Mouse (Mus musculus): ENCODE measurements around the gene Fancc. TPM values are rescaled to one million over a fixed set of nuclear protein-coding genes. Genes with fewer than 3 reads are reported as not detected.

Gene Fancc
- polyA plus RNA-seq, 1 experiment: 9.7 TPM

- TF ChIP-seq CTCF (IDR thresholded peaks at IDR 0.05; ENCODE audit: control insufficient read depth, insufficient read depth, insufficient replicate concordance, low read depth, low read length): no peak
- TF ChIP-seq POLR2A (IDR thresholded peaks at IDR 0.05; ENCODE audit: control insufficient read depth, low read depth, low read length): no peak
- Histone ChIP-seq H3K27me3 (ENCODE audit: control insufficient read depth, insufficient read depth, low read length) (no peaks in the 10 kb centered on the region), H3K27ac (ENCODE audit: control insufficient read depth, insufficient read depth, low read depth, low read length) (no peak overlapping the region), H3K36me3 (ENCODE audit: control insufficient read depth, insufficient read depth, low read length) (no peaks in the 10 kb centered on the region), H3K4me3 (ENCODE audit: control insufficient read depth, low read depth, low read length) (no peak overlapping the region), H3K4me1 (ENCODE audit: control insufficient read depth, insufficient read depth, low read length) (no peaks in the 10 kb centered on the region; the same call in 1 of the 2 replicates)
Observed at GRCm38 (mm10) chr13:63245218-63245617, 251.9 kb downstream of the Fancc start.

- no peak overlapping the region for H3K4me3 ChIP-seq (ENCODE audit: control insufficient read depth, low read depth, low read length)
Observed at GRCm38 (mm10) chr13:63244425-63244824, 252.7 kb downstream of the Fancc start.

GRCm38 (mm10) chr13:63243586-63243985 lies 253.5 kb downstream of the Fancc start:
- H3K36me3 ChIP-seq (ENCODE audit: control insufficient read depth, insufficient read depth, low read length): no peaks in the 10 kb centered on the region
- TF ChIP-seq POLR2A (IDR thresholded peaks at IDR 0.05; ENCODE audit: control insufficient read depth, low read depth, low read length): no peak
- no peak for TF ChIP-seq CTCF (IDR thresholded peaks at IDR 0.05; ENCODE audit: control insufficient read depth, insufficient read depth, insufficient replicate concordance, low read depth, low read length)
- H3K4me1 ChIP-seq (ENCODE audit: control insufficient read depth, insufficient read depth, low read length): peaks cover 3% of the 10 kb centered on the region; the same call in 1 of the 2 replicates
- H3K4me3 ChIP-seq (ENCODE audit: control insufficient read depth, low read depth, low read length): no peak overlapping the region
- H3K27me3 ChIP-seq (ENCODE audit: control insufficient read depth, insufficient read depth, low read length): no peaks in the 10 kb centered on the region
- H3K27ac ChIP-seq (ENCODE audit: control insufficient read depth, insufficient read depth, low read depth, low read length): no peak overlapping the region

More at GRCm38 (mm10) chr13:63244425-63244824, 252.7 kb downstream of the Fancc start:
- H3K27ac ChIP-seq (ENCODE audit: control insufficient read depth, insufficient read depth, low read depth, low read length): no peak overlapping the region
- H3K4me1 ChIP-seq (ENCODE audit: control insufficient read depth, insufficient read depth, low read length): peaks cover 2% of the 10 kb centered on the region; the same call in 1 of the 2 replicates
- TF ChIP-seq CTCF (IDR thresholded peaks at IDR 0.05; ENCODE audit: control insufficient read depth, insufficient read depth, insufficient replicate concordance, low read depth, low read length): no peak
- no peaks in the 10 kb centered on the region for H3K36me3 ChIP-seq (ENCODE audit: control insufficient read depth, insufficient read depth, low read length)
- H3K27me3 ChIP-seq (ENCODE audit: control insufficient read depth, insufficient read depth, low read length): no peaks in the 10 kb centered on the region

GRCm38 (mm10) chr13:63242401-63243192 lies 254.5 kb downstream of the Fancc start:
- Histone ChIP-seq H3K36me3 (ENCODE audit: control insufficient read depth, insufficient read depth, low read length) (no peaks in the 10 kb centered on the region), H3K4me3 (ENCODE audit: control insufficient read depth, low read depth, low read length) (no peak overlapping the region), H3K27ac (ENCODE audit: control insufficient read depth, insufficient read depth, low read depth, low read length) (no peak overlapping the region), H3K4me1 (ENCODE audit: control insufficient read depth, insufficient read depth, low read length) (peaks cover 3% of the 10 kb centered on the region; the same call in 1 of the 2 replicates), H3K27me3 (ENCODE audit: control insufficient read depth, insufficient read depth, low read length) (no peaks in the 10 kb centered on the region)
- no peak for TF ChIP-seq CTCF (IDR thresholded peaks at IDR 0.05; ENCODE audit: control insufficient read depth, insufficient read depth, insufficient replicate concordance, low read depth, low read length)
- no peak for TF ChIP-seq POLR2A (IDR thresholded peaks at IDR 0.05; ENCODE audit: control insufficient read depth, low read depth, low read length)

GRCm38 (mm10) chr13:63241665-63242064 lies 255.4 kb downstream of the Fancc start:
- H3K4me3 ChIP-seq (ENCODE audit: control insufficient read depth, low read depth, low read length): no peak overlapping the region
- no peak for TF ChIP-seq POLR2A (IDR thresholded peaks at IDR 0.05; ENCODE audit: control insufficient read depth, low read depth, low read length)
- no peak for TF ChIP-seq CTCF (IDR thresholded peaks at IDR 0.05; ENCODE audit: control insufficient read depth, insufficient read depth, insufficient replicate concordance, low read depth, low read length)
- no peak overlapping the region for H3K27ac ChIP-seq (ENCODE audit: control insufficient read depth, insufficient read depth, low read depth, low read length)
- H3K4me1 ChIP-seq (ENCODE audit: control insufficient read depth, insufficient read depth, low read length): peaks cover 3% of the 10 kb centered on the region; the same call in 1 of the 2 replicates
- H3K36me3 ChIP-seq (ENCODE audit: control insufficient read depth, insufficient read depth, low read length): no peaks in the 10 kb centered on the region
- H3K27me3 ChIP-seq (ENCODE audit: control insufficient read depth, insufficient read depth, low read length): no peaks in the 10 kb centered on the region

GRCm38 (mm10) chr13:63240835-63241234 lies 256.2 kb downstream of the Fancc start:
- TF ChIP-seq CTCF (IDR thresholded peaks at IDR 0.05; ENCODE audit: control insufficient read depth, insufficient read depth, insufficient replicate concordance, low read depth, low read length) (no peak), POLR2A (IDR thresholded peaks at IDR 0.05; ENCODE audit: control insufficient read depth, low read depth, low read length) (no peak)
- no peaks in the 10 kb centered on the region for H3K36me3 ChIP-seq (ENCODE audit: control insufficient read depth, insufficient read depth, low read length)
- H3K4me3 ChIP-seq (ENCODE audit: control insufficient read depth, low read depth, low read length): no peak overlapping the region
- H3K27ac ChIP-seq (ENCODE audit: control insufficient read depth, insufficient read depth, low read depth, low read length): no peak overlapping the region
- peaks cover 3% of the 10 kb centered on the region; the same call in 1 of the 2 replicates for H3K4me1 ChIP-seq (ENCODE audit: control insufficient read depth, insufficient read depth, low read length)
- no peaks in the 10 kb centered on the region for H3K27me3 ChIP-seq (ENCODE audit: control insufficient read depth, insufficient read depth, low read length)

GRCm38 (mm10) chr13:63239877-63240671 lies 257.0 kb downstream of the Fancc start:
- H3K36me3 ChIP-seq (ENCODE audit: control insufficient read depth, insufficient read depth, low read length): no peaks in the 10 kb centered on the region
- H3K27ac ChIP-seq (ENCODE audit: control insufficient read depth, insufficient read depth, low read depth, low read length): peak overlapping the region; percentile 79
- H3K4me1 ChIP-seq (ENCODE audit: control insufficient read depth, insufficient read depth, low read length): peaks cover 3% of the 10 kb centered on the region; the same call in 1 of the 2 replicates
- peak overlapping the region; percentile 92 for H3K4me3 ChIP-seq (ENCODE audit: control insufficient read depth, low read depth, low read length)
- no peaks in the 10 kb centered on the region for H3K27me3 ChIP-seq (ENCODE audit: control insufficient read depth, insufficient read depth, low read length)
- TF ChIP-seq CTCF (IDR thresholded peaks at IDR 0.05; ENCODE audit: control insufficient read depth, insufficient read depth, insufficient replicate concordance, low read depth, low read length) (no peak), POLR2A (IDR thresholded peaks at IDR 0.05; ENCODE audit: control insufficient read depth, low read depth, low read length) (peak; percentile 42; the same call in 1 of the 2 replicates)

Data from testis, adult 2 months (tissue).